Mouse (Mus musculus) midbrain, postnatal 0 days (tissue): ENCODE measurements at regions not wholly inside any gene's neighbourhood (a gene's known extent, or its start where the extent isn't known, plus 50 kb on each side); places are given as distances from the start of the nearest gene placed in this dataset.

Experiments
- ATAC-seq: fragments of 200-750 bp; cut with Nextera tagmentation; 2 replicates; pipeline ENCODE4 v1.8.0; 2017; ENCODE audit warnings: moderate number of reproducible peaks, mild to moderate bottlenecking, moderate TSS enrichment, moderate library complexity; ENCODE audit not compliant: low FRiP score
- DNase-seq: peaks from one replicate; pipeline ENCODE4 v3.0.0-alpha.2; 2015; ENCODE audit warnings: low spot score
- H3K27ac ChIP-seq: fragments of 300-500 bp; sonication (generic); 2 replicates; pipeline ENCODE4 v1.5.1; 2014; ENCODE audit warnings: low read depth, mild to moderate bottlenecking, low read length, mixed read lengths
- H3K27me3 ChIP-seq: fragments of 300-500 bp; sonication (generic); 2 replicates; pipeline ENCODE4 v1.6.1; 2014; ENCODE audit warnings: low read length, control low read depth, mixed read lengths; ENCODE audit not compliant: insufficient read depth
- H3K36me3 ChIP-seq: fragments of 300-500 bp; sonication (generic); 2 replicates; pipeline ENCODE4 v1.6.1; 2014; ENCODE audit warnings: low read length, control low read depth, mixed read lengths; ENCODE audit not compliant: insufficient read depth
- H3K4me1 ChIP-seq: fragments of 300-500 bp; sonication (generic); 2 replicates; pipeline ENCODE4 v1.6.1; 2014; ENCODE audit warnings: mild to moderate bottlenecking, control low read depth, antibody characterized with exemption, low read length, mixed read lengths; ENCODE audit not compliant: insufficient read depth
- H3K4me2 ChIP-seq: fragments of 300-500 bp; sonication (generic); 2 replicates; pipeline ENCODE4 v1.6.1; 2014; ENCODE audit warnings: low read depth, mild to moderate bottlenecking, low read length, mixed read lengths; ENCODE audit not compliant: poor library complexity, severe bottlenecking
- H3K4me3 ChIP-seq: fragments of 300-500 bp; sonication (generic); 2 replicates; pipeline ENCODE4 v1.5.1; 2014; ENCODE audit warnings: low read depth, mild to moderate bottlenecking, low read length, moderate library complexity
- H3K9ac ChIP-seq: fragments of 300-500 bp; sonication (generic); replicated peaks from 2 replicates; pipeline ENCODE4 v1.6.1; 2014; ENCODE audit warnings: mild to moderate bottlenecking, low read length, moderate library complexity, mixed read lengths; ENCODE audit not compliant: poor library complexity, severe bottlenecking
- H3K9me3 ChIP-seq: fragments of 300-500 bp; sonication (generic); 2 replicates; pipeline ENCODE4 v1.6.1; 2016; ENCODE audit warnings: low read length, control low read depth
- CTCF ChIP-seq: IDR thresholded peaks from 2 replicates; pipeline ENCODE4 v1.5.1; 2016; ENCODE audit warnings: antibody characterized with exemption, mild to moderate bottlenecking
- WGBS: fragments of 180-500 bp; shearing (Covaris S2); extraction: QIAGEN DNeasy Blood & Tissue Kit; methylation state at CpG from one replicate; pipeline ENCODE4 v1.1.7; 2014; 5-methylcytosine and 5-hydroxymethylcytosine counted together

GRCm38 (mm10) chr19:44692396-44692795, 63.4 kb upstream of the Pax2 start:
- H3K4me3 ChIP-seq = peak overlapping the region; percentile 17; the same call in 1 of the 2 replicates
- WGBS = 7% methylated on average over 17 of the region's 17 CpGs
- no peak overlapping the region for H3K9ac ChIP-seq
- H3K4me1 ChIP-seq = no peaks in the 10 kb centered on the region
- no peaks in the 10 kb centered on the region for H3K9me3 ChIP-seq
- no peaks in the 10 kb centered on the region for H3K36me3 ChIP-seq
- ATAC-seq (no peak), DNase-seq (peak; percentile 38)
- peaks cover 38% of the 10 kb centered on the region for H3K27me3 ChIP-seq
- TF ChIP-seq CTCF = no peak
- no peak overlapping the region for H3K27ac ChIP-seq
- H3K4me2 ChIP-seq = peak overlapping the region; percentile 40

- Histone ChIP-seq H3K27ac (no peak overlapping the region), H3K4me1 (no peaks in the 10 kb centered on the region), H3K9me3 (no peaks in the 10 kb centered on the region), H3K36me3 (no peaks in the 10 kb centered on the region), H3K4me3 (peak overlapping the region; percentile 17; the same call in 1 of the 2 replicates), H3K9ac (no peak overlapping the region), H3K4me2 (peak overlapping the region; percentile 40), H3K27me3 (peaks cover 39% of the 10 kb centered on the region)
- DNase-seq (peak; percentile 33), ATAC-seq (no peak)
- WGBS = 6% methylated on average over 15 of the region's 16 CpGs
- no peak for TF ChIP-seq CTCF
These were observed 63.0 kb upstream of the Pax2 start for GRCm38 (mm10) chr19:44692816-44693215.

GRCm38 (mm10) chr19:44695331-44695730, 60.5 kb upstream of the Pax2 start:
- TF ChIP-seq CTCF = no peak
- peaks cover 32% of the 10 kb centered on the region for H3K27me3 ChIP-seq

GRCm38 (mm10) chr19:44696059-44696712, 59.7 kb upstream of the Pax2 start:
- ATAC-seq (no peak), DNase-seq (no peak)
- H3K4me2 ChIP-seq = no peak overlapping the region
- H3K27ac ChIP-seq = no peak overlapping the region
- H3K27me3 ChIP-seq = peaks cover 28% of the 10 kb centered on the region
- TF ChIP-seq CTCF = no peak
- 8% methylated on average over 8 of the region's 8 CpGs for WGBS
- no peaks in the 10 kb centered on the region for H3K4me1 ChIP-seq
- H3K9ac ChIP-seq = no peak overlapping the region
- H3K9me3 ChIP-seq = no peaks in the 10 kb centered on the region
- no peak overlapping the region for H3K4me3 ChIP-seq
- no peaks in the 10 kb centered on the region for H3K36me3 ChIP-seq

More at GRCm38 (mm10) chr19:44695331-44695730, 60.5 kb upstream of the Pax2 start:
- no peak overlapping the region for H3K4me2 ChIP-seq
- no peak overlapping the region for H3K27ac ChIP-seq
- H3K9ac ChIP-seq = no peak overlapping the region
- H3K9me3 ChIP-seq = no peaks in the 10 kb centered on the region
- WGBS = 11% methylated on average over 3 of the region's 3 CpGs
- no peaks in the 10 kb centered on the region for H3K4me1 ChIP-seq
- no peaks in the 10 kb centered on the region for H3K36me3 ChIP-seq
- ATAC-seq (no peak), DNase-seq (no peak)
- no peak overlapping the region for H3K4me3 ChIP-seq

- no peaks in the 10 kb centered on the region for H3K36me3 ChIP-seq
- whole genome bisulfite sequencing = 41% methylated on average over 9 of the region's 9 CpGs
- ATAC-seq (no peak), DNase-seq (no peak)
- H3K27ac ChIP-seq = no peak overlapping the region
- H3K9ac ChIP-seq = no peak overlapping the region
- no peaks in the 10 kb centered on the region for H3K9me3 ChIP-seq
- H3K4me3 ChIP-seq = no peak overlapping the region
- no peak overlapping the region for H3K4me2 ChIP-seq
- peaks cover 29% of the 10 kb centered on the region for H3K27me3 ChIP-seq
- H3K4me1 ChIP-seq = no peaks in the 10 kb centered on the region
- TF ChIP-seq CTCF = no peak
These were observed 59.1 kb upstream of the Pax2 start for GRCm38 (mm10) chr19:44696773-44697172.

- Histone ChIP-seq H3K27me3 (peaks cover 33% of the 10 kb centered on the region), H3K36me3 (no peaks in the 10 kb centered on the region), H3K4me1 (no peaks in the 10 kb centered on the region), H3K9ac (no peak overlapping the region; the same call in 1 of the 2 replicates), H3K4me2 (peak overlapping the region; percentile 32), H3K4me3 (0 out of 2 replicates have a peak overlapping the region, but pooled peaks have one; percentile 0), H3K9me3 (no peaks in the 10 kb centered on the region), H3K27ac (no peak overlapping the region)
- peak; percentile 51 for DNase-seq
- TF ChIP-seq CTCF = no peak
- 15% methylated on average over 21 of the region's 21 CpGs for WGBS
- ATAC-seq = no peak
These were observed 57.2 kb upstream of the Pax2 start for GRCm38 (mm10) chr19:44698382-44699256.
